Mouse (Mus musculus) heart, embryonic 13.5 days (tissue): ENCODE data around the gene Prm1. TPM values are rescaled to one million over a fixed set of nuclear protein-coding genes. Genes with fewer than 3 reads are reported as not detected.

Source experiments
- ATAC-seq: fragments of 200-750 bp; cut with Nextera tagmentation; 2 replicates; pipeline ENCODE4 v1.8.0; 2017; ENCODE audit warnings: moderate TSS enrichment; ENCODE audit not compliant: insufficient number of reproducible peaks, low FRiP score, low TSS enrichment; ENCODE audit errors: extremely low read depth
- H3K27ac ChIP-seq: fragments of 300-500 bp; sonication (generic); replicated peaks from 2 replicates; pipeline ENCODE4 v1.5.1; 2015; ENCODE audit warnings: moderate library complexity, mild to moderate bottlenecking, inconsistent platforms
- H3K27me3 ChIP-seq: fragments of 300-500 bp; sonication (generic); replicated peaks from 2 replicates; pipeline ENCODE4 v1.6.1; 2015; ENCODE audit warnings: mild to moderate bottlenecking, inconsistent platforms
- H3K36me3 ChIP-seq: fragments of 300-500 bp; sonication (generic); 2 replicates; pipeline ENCODE4 v1.6.1; 2015; ENCODE audit warnings: mild to moderate bottlenecking, inconsistent platforms
- H3K4me1 ChIP-seq: fragments of 300-500 bp; sonication (generic); 2 replicates; pipeline ENCODE4 v1.6.1; 2015; ENCODE audit warnings: inconsistent platforms
- H3K4me2 ChIP-seq: fragments of 300-500 bp; sonication (generic); 2 replicates; pipeline ENCODE4 v1.6.1; 2015; ENCODE audit warnings: inconsistent platforms, mild to moderate bottlenecking, moderate library complexity
- H3K4me3 ChIP-seq: fragments of 300-500 bp; sonication (generic); 2 replicates; pipeline ENCODE4 v1.5.1; 2015; ENCODE audit warnings: moderate library complexity, mild to moderate bottlenecking, inconsistent platforms
- H3K9ac ChIP-seq: fragments of 300-500 bp; sonication (generic); 2 replicates; pipeline ENCODE4 v1.6.1; 2015; ENCODE audit warnings: inconsistent platforms, mild to moderate bottlenecking, moderate library complexity
- H3K9me3 ChIP-seq: fragments of 300-500 bp; sonication (generic); 2 replicates; pipeline ENCODE4 v1.6.1; 2016; ENCODE audit warnings: inconsistent platforms
- WGBS: fragments of 180-500 bp; shearing (Covaris S2); methylation state at CpG from one replicate; pipeline ENCODE4 v1.1.7; 2015; ENCODE audit warnings: mixed read lengths; 5-methylcytosine and 5-hydroxymethylcytosine counted together
- polyA plus RNA-seq: library from polyadenylated mRNA; unstranded; fragments of >200 nt; fragmentation: Nextera tagmentation; extraction: Ambion mirVana; gene quantifications from 2 replicates; pipeline ENCODE4 v1.2.1, GENCODE M21; 2015

Prm1 gene
- polyA plus RNA-seq, 1 experiment from 2014 or later = 0.36 TPM

- Histone ChIP-seq H3K27ac (no peak overlapping the region), H3K4me1 (peaks cover 35% of the 10 kb centered on the region), H3K4me3 (no peak overlapping the region), H3K9ac (no peak overlapping the region), H3K27me3 (peaks cover 20% of the 10 kb centered on the region; the same call in 1 of the 2 replicates), H3K4me2 (no peak overlapping the region), H3K9me3 (no peaks in the 10 kb centered on the region), H3K36me3 (peaks cover 5% of the 10 kb centered on the region; the same call in 1 of the 2 replicates)
- 69% methylated on average over 7 of the region's 7 CpGs for WGBS
- no peak for ATAC-seq
Observed at GRCm38 (mm10) chr16:10787548-10788058, 18.0 kb downstream of the Prm1 start.

GRCm38 (mm10) chr16:10786782-10787547, 18.7 kb downstream of the Prm1 start:
- Histone ChIP-seq H3K9ac (no peak overlapping the region), H3K4me3 (0 out of 2 replicates have a peak overlapping the region, but pooled peaks have one; percentile 85), H3K9me3 (no peaks in the 10 kb centered on the region), H3K4me1 (peaks cover 42% of the 10 kb centered on the region), H3K4me2 (peak overlapping the region; percentile 97), H3K36me3 (peaks cover 5% of the 10 kb centered on the region; the same call in 1 of the 2 replicates), H3K27ac (peak overlapping the region; percentile 96), H3K27me3 (peaks cover 15% of the 10 kb centered on the region; the same call in 1 of the 2 replicates)
- no peak for ATAC-seq
- 43% methylated on average over 4 of the region's 4 CpGs for WGBS

GRCm38 (mm10) chr16:10786288-10786687, 19.4 kb downstream of the Prm1 start:
- Histone ChIP-seq H3K9ac (peak overlapping the region; percentile 93), H3K4me2 (peak overlapping the region; percentile 97), H3K4me3 (peak overlapping the region; percentile 85), H3K4me1 (peaks cover 48% of the 10 kb centered on the region), H3K27ac (peak overlapping the region; percentile 96), H3K9me3 (no peaks in the 10 kb centered on the region), H3K36me3 (peaks cover 5% of the 10 kb centered on the region; the same call in 1 of the 2 replicates), H3K27me3 (peaks cover 8% of the 10 kb centered on the region; the same call in 1 of the 2 replicates)
- 2% methylated on average over 9 of the region's 9 CpGs for WGBS
- no peak for ATAC-seq

- Histone ChIP-seq H3K9ac (peak within 1 kb of the TSS; percentile 93), H3K9me3 (no peaks in the 10 kb centered on the region), H3K27me3 (peaks cover 3% of the 10 kb centered on the region; the same call in 1 of the 2 replicates), H3K36me3 (peaks cover 5% of the 10 kb centered on the region; the same call in 1 of the 2 replicates), H3K27ac (peak within 1 kb of the TSS; percentile 96), H3K4me2 (peak within 1 kb of the TSS; percentile 97), H3K4me3 (peak within 1 kb of the TSS; percentile 85), H3K4me1 (peaks cover 55% of the 10 kb centered on the region)
- peak; percentile 76 for ATAC-seq
- WGBS = under 1% methylated on average over 59 of the region's 59 CpGs
Observed at GRCm38 (mm10) chr16:10785371-10786231, 20.0 kb downstream of the Prm1 start, which contains the start of gene Socs1. Socs1 (minus strand) TSS chr16:10785536.

GRCm38 (mm10) chr16:10784793-10785370, 20.8 kb downstream of the Prm1 start:
- H3K4me1 ChIP-seq = peaks cover 62% of the 10 kb centered on the region
- peak overlapping the region; percentile 97 for H3K4me2 ChIP-seq
- H3K9me3 ChIP-seq = no peaks in the 10 kb centered on the region
- ATAC-seq = peak; percentile 64
- peaks cover 3% of the 10 kb centered on the region; the same call in 1 of the 2 replicates for H3K27me3 ChIP-seq
- H3K27ac ChIP-seq = peak overlapping the region; percentile 96
- H3K36me3 ChIP-seq = peaks cover 5% of the 10 kb centered on the region; the same call in 1 of the 2 replicates
- H3K4me3 ChIP-seq = peak overlapping the region; percentile 85
- H3K9ac ChIP-seq = peak overlapping the region; percentile 93
- WGBS = under 1% methylated on average over 47 of the region's 55 CpGs

- H3K9ac ChIP-seq = peak overlapping the region; percentile 93
- peak overlapping the region; percentile 85 for H3K4me3 ChIP-seq
- peaks cover under 1% of the 10 kb centered on the region; the same call in 1 of the 2 replicates for H3K27me3 ChIP-seq
- H3K4me1 ChIP-seq = peaks cover 65% of the 10 kb centered on the region
- 2% methylated on average over 81 of the region's 81 CpGs for WGBS
- H3K4me2 ChIP-seq = peak overlapping the region; percentile 97
- H3K9me3 ChIP-seq = no peaks in the 10 kb centered on the region
- peaks cover 5% of the 10 kb centered on the region; the same call in 1 of the 2 replicates for H3K36me3 ChIP-seq
- ATAC-seq = no peak
- peak overlapping the region; percentile 96 for H3K27ac ChIP-seq
Observed at GRCm38 (mm10) chr16:10783883-10784792, 21.5 kb downstream of the Prm1 start.

GRCm38 (mm10) chr16:10783451-10783850, 22.2 kb downstream of the Prm1 start:
- H3K9ac ChIP-seq = peak overlapping the region; percentile 93
- H3K4me3 ChIP-seq = peak overlapping the region; percentile 85
- peak overlapping the region; percentile 96; the same call in 1 of the 2 replicates for H3K27ac ChIP-seq
- peaks cover 68% of the 10 kb centered on the region for H3K4me1 ChIP-seq
- ATAC-seq = no peak
- WGBS = 67% methylated on average over 8 of the region's 8 CpGs
- peak overlapping the region; percentile 97 for H3K4me2 ChIP-seq
- peaks cover 5% of the 10 kb centered on the region; the same call in 1 of the 2 replicates for H3K36me3 ChIP-seq
- H3K9me3 ChIP-seq = no peaks in the 10 kb centered on the region
- H3K27me3 ChIP-seq = no peaks in the 10 kb centered on the region

- peak overlapping the region; percentile 85 for H3K4me3 ChIP-seq
Observed at GRCm38 (mm10) chr16:10783152-10783434, 22.5 kb downstream of the Prm1 start.

GRCm38 (mm10) chr16:10782377-10783151, 23.1 kb downstream of the Prm1 start:
- ATAC-seq = no peak
- Histone ChIP-seq H3K27me3 (no peaks in the 10 kb centered on the region), H3K4me1 (peaks cover 75% of the 10 kb centered on the region), H3K4me3 (peak overlapping the region; percentile 85), H3K36me3 (peaks cover 5% of the 10 kb centered on the region; the same call in 1 of the 2 replicates), H3K9me3 (no peaks in the 10 kb centered on the region), H3K9ac (peak overlapping the region; percentile 93), H3K27ac (peak overlapping the region; percentile 82), H3K4me2 (peak overlapping the region; percentile 97)
- 38% methylated on average over 6 of the region's 6 CpGs for WGBS

More at GRCm38 (mm10) chr16:10783152-10783434, 22.5 kb downstream of the Prm1 start:
- WGBS = 14% methylated on average over 1 of the region's 1 CpGs
- H3K9ac ChIP-seq = peak overlapping the region; percentile 93
- H3K9me3 ChIP-seq = no peaks in the 10 kb centered on the region
- peaks cover 5% of the 10 kb centered on the region; the same call in 1 of the 2 replicates for H3K36me3 ChIP-seq
- H3K4me2 ChIP-seq = peak overlapping the region; percentile 97
- H3K27me3 ChIP-seq = no peaks in the 10 kb centered on the region
- ATAC-seq = no peak
- H3K27ac ChIP-seq = peak overlapping the region; percentile 82
- peaks cover 72% of the 10 kb centered on the region for H3K4me1 ChIP-seq
